Mouse (Mus musculus) embryonic stem cell, embryonic (primary cell): ENCODE results near the gene Uggt1.

Experiments
- CTCF ChIA-PET, 4 experiments: fragments of 300-600 bp in 2 of 4; fragments of 350-600 bp in 2 of 4; sonication (Branson Sonifier 250); formaldehyde crosslinking; loops; one replicate each; lab custom pipeline; 2022; ENCODE audit warnings: inconsistent platforms in 2 of 4; lab: Charles Lee
- POLR2A ChIA-PET, 4 experiments: fragments of 300-600 bp in 2 of 4; fragments of 350-600 bp in 2 of 4; sonication (Branson Sonifier 250); formaldehyde crosslinking; loops; one replicate each; lab custom pipeline; 2022; ENCODE audit warnings: antibody characterized with exemption in 4 of 4, inconsistent platforms in 1 of 4; lab: Charles Lee

Gene Uggt1

DNA sequence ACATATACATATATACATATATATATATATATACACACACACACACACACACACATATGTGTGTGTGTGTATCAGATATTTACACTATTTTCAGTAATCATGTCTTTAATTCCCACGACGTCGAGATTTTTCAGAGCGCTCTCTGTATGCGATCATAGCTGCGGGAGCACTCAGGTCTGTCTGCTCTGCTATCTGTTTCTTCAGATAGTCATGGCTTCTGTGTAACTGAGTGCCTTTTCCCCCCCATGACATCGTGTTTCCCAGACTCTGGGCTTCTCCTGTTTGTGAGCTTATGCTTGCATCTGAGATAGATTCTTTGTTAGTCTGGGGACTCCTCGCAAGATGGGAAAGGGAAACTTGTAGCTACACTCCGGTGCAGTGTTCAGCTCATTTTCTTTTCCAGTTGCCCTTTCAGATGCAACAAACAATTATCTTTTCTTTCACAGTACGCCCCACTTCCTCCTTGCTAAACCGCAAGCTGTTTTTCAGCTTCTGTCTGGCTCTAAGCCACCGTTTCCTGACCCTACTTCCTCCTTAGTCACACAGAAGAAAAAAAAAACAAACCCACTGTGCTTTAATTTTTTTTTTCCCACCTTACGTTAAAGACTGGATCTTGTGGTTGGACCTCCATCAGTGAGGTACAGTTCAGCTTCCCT lies 19.4 kb upstream of the Uggt1 start:
- POLR2A ChIA-PET: interaction anchor here in 3 of 4 experiments (0.6 to 1.8 kb wide), 6 partner anchors 10 to 1379 kb away, joined by 3 to 6 read pairs (median 3); partner anchors contain the start of genes Arid5a (in 2 of the 3) and Uggt1 (in 1 of the 3)
- CTCF ChIA-PET: interaction anchor here in 3 of 4 experiments (0.6 to 0.9 kb wide), 4 partner anchors 11 to 450 kb away, joined by 3 read pairs; no protein-coding TSS in a partner anchor

DNA sequence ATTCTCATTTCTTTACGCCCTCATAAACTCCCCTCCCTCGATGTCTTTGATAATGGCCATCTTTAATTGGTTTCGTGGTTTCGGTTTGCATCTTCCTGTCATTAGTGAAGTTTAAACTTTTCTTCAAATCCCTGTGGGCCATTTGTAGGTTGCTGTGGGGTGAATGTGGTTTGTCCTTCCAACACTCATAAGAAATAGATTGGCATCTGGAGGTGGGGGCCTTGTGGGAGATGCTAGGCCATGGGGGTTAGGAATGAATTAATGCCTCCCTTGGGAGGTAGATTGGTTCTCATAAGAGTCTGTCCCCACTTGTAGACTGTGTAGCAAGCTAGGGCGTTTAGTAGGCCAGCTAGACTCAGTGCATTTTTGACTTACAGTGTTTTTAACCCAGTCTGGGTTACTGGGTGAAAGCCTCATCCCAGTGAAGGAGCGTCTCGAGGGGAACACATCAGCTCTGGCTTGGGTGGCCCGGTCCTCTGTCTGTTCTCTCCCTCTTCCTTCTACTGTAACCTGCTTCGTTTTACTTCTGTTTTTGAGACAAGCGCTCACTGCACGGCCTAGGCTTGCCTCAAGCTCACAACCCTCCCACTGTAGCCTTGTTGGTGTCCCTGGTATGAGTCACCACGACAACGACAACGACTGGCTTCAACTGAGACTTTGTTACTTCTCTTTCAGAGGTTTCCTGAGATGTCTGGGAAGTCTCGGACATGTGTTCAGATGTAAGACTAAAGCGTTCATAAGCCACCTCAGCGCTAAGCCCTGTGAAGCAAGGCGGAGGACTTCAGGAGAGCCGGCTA lies 17.4 kb upstream of the Uggt1 start:
- ChIA-PET CTCF (interaction anchor here in 1 of 4 experiments (1.1 kb wide), 1 partner anchor 10 kb away, joined by 3 read pairs; no protein-coding TSS in a partner anchor), POLR2A (no interaction called here)

DNA sequence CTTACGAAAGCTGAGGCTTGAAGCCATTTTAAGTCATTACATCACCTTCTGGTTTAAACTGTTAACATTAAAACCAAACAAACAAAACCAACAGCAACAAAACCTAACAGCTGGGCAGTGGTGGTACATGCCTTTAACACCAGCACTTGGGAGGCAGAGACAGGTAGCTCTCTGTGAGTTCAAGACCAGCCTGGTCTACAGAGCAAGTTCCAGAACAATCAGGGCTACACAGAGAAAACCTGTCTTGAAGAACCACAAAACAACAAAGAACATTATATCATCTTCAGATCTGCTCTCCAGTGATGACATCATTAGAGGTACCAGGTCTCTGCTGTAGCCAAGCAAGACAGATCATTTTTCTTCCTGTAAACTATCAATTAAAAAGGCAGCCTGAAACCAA lies 15.9 kb upstream of the Uggt1 start:
- POLR2A ChIA-PET: no interaction called here
- CTCF ChIA-PET: interaction anchor here in 2 of 4 experiments (0.6 to 1.1 kb wide), 3 partner anchors 9 to 17 kb away, joined by 3 to 7 read pairs (median 4); no protein-coding TSS in a partner anchor

DNA sequence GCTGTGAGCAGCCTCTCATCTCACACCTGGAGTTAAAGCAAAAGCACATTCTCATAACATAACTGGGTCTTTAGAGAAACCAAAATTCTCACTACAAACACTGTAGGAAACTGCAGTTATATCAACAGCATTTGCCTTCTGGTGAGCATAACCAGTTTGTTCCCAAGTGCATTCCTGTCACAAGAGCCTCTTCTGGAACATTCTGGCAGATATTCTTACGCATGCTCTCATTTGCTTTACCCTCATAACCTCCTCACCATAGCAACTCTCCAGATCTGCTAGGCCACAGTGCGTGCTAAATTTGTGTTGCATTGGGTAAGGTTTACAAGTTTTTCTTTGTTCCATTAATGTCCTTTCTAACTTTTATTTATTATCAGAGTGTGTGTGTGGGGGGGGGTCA lies 14.8 kb upstream of the Uggt1 start:
- ChIA-PET POLR2A (no interaction called here), CTCF (interaction anchor here in 1 of 4 experiments (0.5 kb wide), 1 partner anchor 125 kb away, joined by 3 read pairs; no protein-coding TSS in a partner anchor)

DNA sequence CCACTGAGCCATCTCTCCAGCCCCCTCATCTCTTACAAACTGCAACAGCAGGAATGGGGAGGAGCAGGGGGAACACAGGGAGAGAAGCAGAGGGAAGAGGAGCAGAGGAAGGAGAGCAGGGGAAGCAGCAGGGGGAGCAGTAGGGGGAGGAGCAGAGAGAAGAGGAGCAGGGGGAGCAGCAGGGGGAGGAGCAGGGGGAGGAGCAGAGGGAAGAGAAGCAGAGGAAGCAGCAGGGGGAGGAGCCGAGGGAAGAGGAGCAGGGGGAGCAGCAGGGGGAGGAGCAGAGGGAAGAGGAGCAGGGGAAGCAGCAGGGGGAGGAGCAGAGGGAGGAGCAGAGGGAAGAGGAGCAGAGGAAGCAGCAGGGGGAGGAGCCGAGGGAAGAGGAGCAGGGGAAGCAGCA lies 14.1 kb upstream of the Uggt1 start:
- ChIA-PET CTCF (no interaction called here), POLR2A (no interaction called here)

DNA sequence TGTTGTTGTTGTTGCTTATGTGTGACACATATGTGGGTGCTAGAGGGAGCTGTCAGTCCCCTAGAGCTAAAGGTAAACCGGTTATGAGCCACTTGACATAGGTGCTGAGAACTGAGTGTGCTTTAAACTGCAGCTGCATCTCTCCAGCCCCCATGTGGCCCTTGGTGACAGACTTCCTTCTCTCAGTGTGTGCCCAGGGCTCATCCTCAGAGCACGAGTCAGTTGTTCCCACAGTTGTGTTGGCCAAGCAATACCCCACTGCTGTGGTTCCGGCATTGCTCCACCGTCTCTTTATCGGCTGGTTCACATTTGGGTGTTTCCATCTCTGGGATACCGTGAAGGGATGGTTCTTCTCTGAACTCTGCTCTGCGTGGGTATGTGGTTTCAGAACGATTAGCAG lies 12.8 kb upstream of the Uggt1 start:
- CTCF ChIA-PET: interaction anchor here in 1 of 4 experiments (0.6 kb wide), 1 partner anchor 11 kb away, joined by 3 read pairs; no protein-coding TSS in a partner anchor

DNA sequence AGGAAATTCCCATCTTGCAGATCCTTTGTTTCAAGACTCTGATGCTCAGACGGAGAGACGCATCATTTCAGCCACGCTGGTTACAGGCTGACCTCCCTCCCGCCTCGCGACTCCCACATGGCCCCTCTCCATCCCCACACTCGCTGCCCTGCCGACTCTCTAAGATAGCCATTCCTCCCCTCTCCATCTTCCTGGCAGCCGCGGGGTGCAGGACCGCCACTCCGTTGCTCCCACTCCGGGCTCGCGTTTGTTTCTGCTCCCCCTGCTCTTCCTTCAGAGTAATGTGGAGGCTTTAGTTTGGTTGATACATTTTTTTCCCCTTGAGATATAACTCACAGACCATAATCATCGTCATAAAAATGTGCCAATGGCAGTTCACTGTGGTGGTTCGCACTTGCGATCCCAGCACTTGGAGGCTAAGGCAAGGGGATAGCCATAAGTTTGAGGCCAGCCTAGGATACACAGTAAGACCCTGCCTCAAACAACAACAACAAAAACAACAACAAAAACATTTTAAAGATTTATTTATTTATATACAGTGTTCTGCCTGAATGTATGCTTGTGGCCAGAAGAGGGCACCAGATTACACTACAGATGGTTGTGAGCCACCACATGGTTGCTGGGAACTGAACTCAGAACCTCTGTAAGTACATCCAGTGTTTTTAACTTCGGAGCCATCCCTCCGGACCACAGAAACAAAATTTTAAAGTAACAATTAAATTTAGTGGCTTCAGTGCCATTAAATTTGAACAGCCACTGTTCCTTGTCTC lies 11.5 kb upstream of the Uggt1 start:
- CTCF ChIA-PET: interaction anchor here in 1 of 4 experiments (1.2 kb wide), 1 partner anchor 39 kb away, joined by 3 read pairs; no protein-coding TSS in a partner anchor
- POLR2A ChIA-PET: no interaction called here

More for the DNA sequence above, 12.8 kb upstream of the Uggt1 start:
- POLR2A ChIA-PET: interaction anchor here in 1 of 4 experiments (1.0 kb wide), 1 partner anchor 9 kb away, joined by 3 read pairs; no protein-coding TSS in a partner anchor

DNA sequence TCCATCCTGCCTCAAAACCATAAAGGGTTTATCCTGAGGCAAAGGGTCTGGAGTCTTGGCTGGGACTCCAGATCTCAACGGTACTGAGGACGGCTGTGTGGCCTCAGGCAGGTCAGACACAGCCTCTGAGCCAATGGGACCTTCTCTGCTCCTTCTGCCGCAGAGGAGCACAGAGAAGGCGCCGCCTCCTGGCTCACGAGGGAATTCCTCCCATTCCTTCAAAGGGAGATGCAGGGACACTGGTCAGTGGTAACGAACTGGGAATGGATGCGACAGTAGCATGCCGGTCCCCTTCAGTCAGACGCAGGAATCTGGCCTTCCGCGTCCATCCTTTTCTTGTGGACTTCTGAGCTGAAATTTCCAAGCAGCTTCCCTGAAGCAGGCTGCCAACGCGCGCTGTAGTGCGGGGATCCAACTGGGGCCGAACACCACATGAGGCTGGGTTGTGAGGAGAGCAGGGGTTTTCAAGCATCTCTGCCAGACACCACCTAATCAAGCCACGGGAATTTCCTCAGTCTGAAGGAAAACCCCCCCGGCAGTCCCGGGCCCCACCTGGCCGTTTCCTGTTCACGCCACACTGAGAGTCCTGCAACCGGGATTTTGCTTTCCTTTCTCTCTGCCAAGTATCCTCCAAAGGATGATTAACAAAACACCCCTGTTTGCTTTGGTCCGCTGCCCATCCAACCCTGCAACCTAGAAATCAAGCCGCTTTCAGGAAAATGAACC lies 10.3 kb upstream of the Uggt1 start:
- CTCF ChIA-PET: interaction anchor here in 3 of 4 experiments (0.6 to 2.1 kb wide), 4 partner anchors 10 to 117 kb away, joined by 3 to 10 read pairs (median 4); partner anchors contain the start of gene Uggt1 (in 1 of the 3)
- POLR2A ChIA-PET: no interaction called here

DNA sequence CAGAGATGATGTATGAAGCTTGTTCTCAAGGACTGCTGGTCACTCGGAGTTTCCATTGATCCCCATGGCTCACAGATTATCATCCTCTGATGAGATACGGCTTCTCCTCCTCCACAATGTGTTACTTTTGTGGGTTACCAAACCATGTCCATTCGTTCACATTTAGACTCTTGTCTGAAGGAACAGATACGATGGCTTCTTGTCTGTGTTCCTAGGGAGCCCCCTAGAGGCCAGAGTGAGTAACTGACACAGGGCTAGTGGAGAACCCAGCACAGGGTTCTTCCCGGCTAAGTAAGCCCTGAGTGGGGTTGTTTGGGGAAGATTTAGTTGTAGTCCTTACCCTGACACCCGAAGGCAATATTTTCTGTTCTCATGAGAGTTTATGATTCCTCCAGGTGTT lies 8.3 kb upstream of the Uggt1 start:
- POLR2A ChIA-PET: interaction anchor here in 1 of 4 experiments (0.7 to 2.6 kb wide), 4 partner anchors 11 to 30 kb away, joined by 3 to 11 read pairs (median 4); no protein-coding TSS in a partner anchor
- CTCF ChIA-PET: interaction anchor here in 3 of 4 experiments (0.6 to 1.1 kb wide), 3 partner anchors 9 to 522 kb away, joined by 3 to 4 read pairs (median 3); no protein-coding TSS in a partner anchor

DNA sequence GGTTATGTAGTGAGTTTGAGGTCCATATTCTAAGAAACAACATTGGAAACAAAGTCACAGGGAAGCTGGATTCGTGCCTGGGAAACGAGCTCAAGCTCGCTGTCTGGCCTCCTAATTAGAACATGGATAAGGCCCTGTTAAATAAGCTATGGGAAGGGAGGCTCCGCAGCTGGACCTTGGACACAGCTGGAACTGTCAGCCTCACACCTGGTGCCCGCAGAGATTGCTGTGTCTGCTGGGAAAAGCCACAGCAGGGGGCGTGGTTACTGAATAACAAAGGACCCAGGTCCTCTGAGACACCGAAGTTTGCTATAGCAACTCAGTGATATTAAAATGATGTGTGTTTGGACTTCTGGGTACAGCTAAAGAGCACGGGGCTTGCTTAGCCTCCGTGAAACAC lies 6.9 kb upstream of the Uggt1 start:
- ChIA-PET CTCF (interaction anchor here in 3 of 4 experiments (0.5 to 1.5 kb wide), 15 partner anchors 10 to 1481 kb away, joined by 3 to 7 read pairs (median 3); partner anchors contain the start of gene Ankrd39 (in 1 of the 3)), POLR2A (interaction anchor here in 3 of 4 experiments (0.9 to 2.6 kb wide), 19 partner anchors 9 to 174 kb away, joined by 3 to 11 read pairs (median 4); partner anchors contain the start of gene Arid5a (in 1 of the 3))

DNA sequence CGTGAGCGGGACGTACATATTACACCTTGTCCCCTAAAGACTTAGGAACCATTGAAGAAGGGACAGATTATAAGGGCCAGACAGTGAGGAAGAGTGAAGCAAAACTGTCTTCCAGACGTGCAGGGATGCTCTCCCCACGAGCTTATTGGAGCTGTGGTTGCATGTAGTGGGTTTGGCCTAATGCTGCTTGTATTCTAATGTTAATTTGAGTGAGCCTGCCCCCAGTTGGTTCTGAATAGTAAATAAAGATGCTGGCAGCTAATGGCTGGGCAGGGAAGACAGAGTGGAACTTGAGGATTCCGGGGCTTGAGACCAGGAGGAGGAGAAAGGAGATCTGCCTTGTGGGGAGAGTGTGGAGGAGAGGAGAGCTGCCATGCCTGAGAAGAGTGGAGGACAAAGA lies 2.2 kb upstream of the Uggt1 start:
- ChIA-PET CTCF (interaction anchor here in 1 of 4 experiments (0.6 kb wide), 2 partner anchors 782 to 1618 kb away, joined by 4 read pairs; no protein-coding TSS in a partner anchor), POLR2A (interaction anchor here in 3 of 4 experiments (0.6 to 1.0 kb wide), 5 partner anchors 11 to 239 kb away, joined by 3 to 5 read pairs (median 3); partner anchors contain the start of gene Arid5a (in 1 of the 3))

DNA sequence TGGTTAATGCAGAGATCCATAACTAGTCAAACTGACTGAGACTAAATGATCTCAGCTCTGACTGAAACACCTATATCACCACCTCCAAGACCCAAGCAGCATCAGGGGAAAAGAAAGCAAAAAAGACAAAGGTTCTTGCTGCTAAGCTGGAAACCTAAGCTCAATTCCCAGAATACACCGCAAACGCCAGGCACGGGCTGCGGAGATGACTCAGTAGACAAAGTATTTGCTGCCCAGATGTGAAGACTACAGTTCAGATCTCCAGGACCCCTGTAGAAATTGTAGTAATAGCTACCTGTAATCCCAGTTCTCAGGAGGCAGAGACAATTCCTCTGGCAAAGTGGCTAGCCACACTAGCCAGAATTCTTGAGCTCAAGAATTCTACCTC lies 302 bp upstream of the Uggt1 start:
- ChIA-PET CTCF (interaction anchor here (0.7 to 1.7 kb wide), 13 partner anchors 9 to 974 kb away, joined by 3 to 6 read pairs (median 4); partner anchors contain the start of gene Ankrd39 (in 1 of the 4)), POLR2A (interaction anchor here in 3 of 4 experiments (0.6 to 4.7 kb wide), 19 partner anchors 9 to 395 kb away, joined by 3 to 24 read pairs (median 5); partner anchors contain the start of gene Arid5a (in 2 of the 3))

DNA sequence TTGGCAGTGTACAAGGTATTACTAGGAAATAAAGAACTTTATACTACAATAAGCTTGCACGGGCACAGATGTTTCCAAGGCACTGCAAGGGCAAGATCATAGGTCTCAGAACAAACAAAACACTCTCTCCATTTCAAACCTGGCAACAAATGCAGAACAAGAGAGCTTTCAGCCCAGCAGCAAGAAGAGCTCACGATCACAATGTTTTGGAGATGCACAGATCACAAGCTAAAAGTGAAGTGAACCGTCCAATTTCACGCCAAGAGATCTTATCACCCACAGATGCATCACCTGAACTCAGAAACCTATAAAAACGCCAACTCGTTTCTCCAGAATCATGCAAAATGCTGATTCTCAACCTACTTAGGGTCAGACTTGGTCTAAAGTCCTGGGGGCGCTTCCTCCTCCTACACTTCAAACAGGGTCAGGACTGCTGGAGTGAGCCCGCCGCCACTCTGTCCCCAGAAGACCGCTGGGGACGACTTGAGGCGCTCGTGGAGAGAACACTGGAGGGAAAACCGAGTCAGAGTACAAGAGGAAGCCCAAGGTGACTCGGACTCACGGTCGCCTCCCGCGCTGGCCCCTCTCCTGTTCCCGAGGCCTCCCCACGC lies 968 bp downstream of the Uggt1 start:
- CTCF ChIA-PET: interaction anchor here (0.5 to 1.7 kb wide), 10 partner anchors 9 to 1621 kb away, joined by 3 to 10 read pairs (median 4); partner anchors contain the start of gene Ankrd39 (in 1 of the 4)
- POLR2A ChIA-PET: interaction anchor here in 3 of 4 experiments (0.6 to 4.7 kb wide), 18 partner anchors 8 to 434 kb away, joined by 3 to 24 read pairs (median 5); partner anchors contain the start of gene Arid5a (in 1 of the 3)

DNA sequence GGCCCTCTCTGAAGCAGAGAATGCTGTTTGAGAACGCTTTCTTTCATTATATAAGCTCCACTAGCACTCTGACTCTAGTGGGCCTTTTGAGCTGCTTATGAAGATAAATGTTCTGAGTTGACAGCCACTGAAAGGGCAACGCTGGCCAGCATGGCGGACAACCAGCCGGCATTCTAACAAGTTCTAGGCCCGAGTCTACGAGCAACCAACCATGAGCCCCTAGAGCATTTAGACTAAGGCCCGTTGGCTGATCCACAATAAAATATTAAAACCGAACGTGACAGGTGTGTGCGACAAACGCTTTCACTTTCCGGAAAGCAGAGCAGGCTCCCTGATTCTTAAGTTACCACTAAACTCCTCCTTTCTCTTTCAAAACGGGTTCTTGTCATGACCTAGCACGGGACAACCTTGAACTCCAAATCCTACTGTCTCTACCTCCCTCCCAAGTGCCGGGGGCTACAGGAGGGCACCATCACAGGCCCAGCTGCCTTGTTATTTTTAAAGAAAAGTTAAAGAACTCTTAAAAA lies 2.6 kb downstream of the Uggt1 start:
- ChIA-PET CTCF (interaction anchor here in 1 of 4 experiments (1.5 kb wide), 1 partner anchor 35 kb away, joined by 4 read pairs; no protein-coding TSS in a partner anchor), POLR2A (interaction anchor here in 3 of 4 experiments (0.7 to 4.7 kb wide), 8 partner anchors 9 to 181 kb away, joined by 3 to 24 read pairs (median 8); no protein-coding TSS in a partner anchor)

DNA sequence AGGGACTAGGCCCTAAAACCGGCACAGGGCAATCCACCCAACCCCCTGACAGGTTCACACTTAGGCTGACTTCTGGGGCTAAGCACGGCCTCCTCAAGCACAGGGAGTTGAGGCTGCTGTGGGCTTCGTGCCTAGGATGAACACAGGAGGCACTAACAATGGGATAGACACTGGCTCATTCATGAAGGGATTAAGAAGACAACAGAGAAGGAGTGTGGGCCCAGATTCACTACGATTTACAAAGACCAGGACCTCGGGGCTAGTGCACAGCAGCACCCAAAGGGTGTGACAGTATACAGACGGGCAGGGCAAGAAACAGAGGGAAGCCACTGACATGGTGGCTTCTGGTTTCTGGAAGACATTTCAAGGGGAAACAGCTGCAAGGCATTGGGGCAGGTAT lies 4.3 kb downstream of the Uggt1 start:
- POLR2A ChIA-PET: interaction anchor here in 3 of 4 experiments (0.6 to 1.2 kb wide), 3 partner anchors 9 to 173 kb away, joined by 3 to 12 read pairs (median 5); no protein-coding TSS in a partner anchor
- CTCF ChIA-PET: interaction anchor here in 1 of 4 experiments (0.5 kb wide), 1 partner anchor 106 kb away, joined by 6 read pairs; no protein-coding TSS in a partner anchor
